Mouse (Mus musculus) heart, postnatal 0 days (tissue): Measurements from ENCODE around the gene Kxd1.

Experiments used
- CTCF ChIP-seq: IDR thresholded peaks from 2 replicates; pipeline ENCODE4 v1.5.1; 2016; ENCODE audit warnings: antibody characterized with exemption, control low read depth, low read depth
- EP300 ChIP-seq: IDR thresholded peaks from 2 replicates; pipeline ENCODE4 v1.6.1; 2016; ENCODE audit warnings: antibody characterized with exemption, low read depth

GRCm38 (mm10) chr8:70535221-70535620 is 7.5 kb upstream of the Kxd1 start:
- no peak for TF ChIP-seq CTCF
- no peak for TF ChIP-seq EP300
